Mouse (Mus musculus) E14TG2a.4 (cell line): ENCODE results near the gene Syt17.
"Not testable (repeated sequence)": the region's sequence is repeated elsewhere in the genome, so short reads cannot be mapped to it uniquely, and the experiment has no call there.

ENCODE experiments used
- H3K27me3 ChIP-seq: 2 replicates; pipeline ENCODE4 v1.6.1; 2014; ENCODE audit warnings: low read length, control low read depth; ENCODE audit not compliant: insufficient read depth
- H3K36me3 ChIP-seq: 2 replicates; pipeline ENCODE4 v1.6.1; 2014; ENCODE audit warnings: low read length, control low read depth; ENCODE audit not compliant: insufficient read depth
- H3K4me1 ChIP-seq: replicated peaks from 2 replicates; pipeline ENCODE4 v1.6.1; 2014; ENCODE audit warnings: low read depth, low read length, control low read depth
- H3K4me3 ChIP-seq: replicated peaks from 2 replicates; pipeline ENCODE4 v1.5.1; 2014; ENCODE audit warnings: mild to moderate bottlenecking, low read length
- H3K9me3 ChIP-seq: 2 replicates; pipeline ENCODE4 v1.6.1; 2014; ENCODE audit warnings: low read length, control low read depth
- CTCF ChIP-seq: conservative IDR thresholded peaks from 2 replicates; pipeline ENCODE4 v1.5.1; 2014; ENCODE audit warnings: low read length
- NANOG ChIP-seq: IDR thresholded peaks from 2 replicates; pipeline ENCODE4 v1.6.1; 2014; ENCODE audit warnings: borderline replicate concordance, low read length, mixed read lengths
- POU5F1 ChIP-seq: IDR thresholded peaks from 2 replicates; pipeline ENCODE4 v1.6.1; 2014; ENCODE audit warnings: low read length, borderline replicate concordance

The Syt17 gene

GRCm38 (mm10) chr7:118358977-118359376 lies 89.0 kb downstream of the Syt17 start:
- Histone ChIP-seq H3K27me3 (no peaks in the 10 kb centered on the region), H3K4me1 (no peaks in the 10 kb centered on the region), H3K4me3 (no peak overlapping the region), H3K36me3 (no peaks in the 10 kb centered on the region), H3K9me3 (peaks cover 5% of the 10 kb centered on the region; the same call in 1 of the 2 replicates)
- TF ChIP-seq POU5F1 = no peak
- no peak for TF ChIP-seq CTCF

GRCm38 (mm10) chr7:118356410-118357005 lies 91.5 kb downstream of the Syt17 start:
- not testable (repeated sequence) for H3K4me1 ChIP-seq, H3K4me3 ChIP-seq, H3K27me3 ChIP-seq, H3K9me3 ChIP-seq, H3K36me3 ChIP-seq

- no peaks in the 10 kb centered on the region for H3K4me1 ChIP-seq
- no peak overlapping the region for H3K4me3 ChIP-seq
- H3K9me3 ChIP-seq = no peaks in the 10 kb centered on the region
- TF ChIP-seq NANOG = no peak
- TF ChIP-seq POU5F1 = no peak
- no peak for TF ChIP-seq CTCF
- H3K27me3 ChIP-seq = no peaks in the 10 kb centered on the region
- no peaks in the 10 kb centered on the region for H3K36me3 ChIP-seq
Measured at GRCm38 (mm10) chr7:118350840-118351239, 97.2 kb downstream of the Syt17 start.

- Histone ChIP-seq H3K4me3 (no peak overlapping the region), H3K4me1 (no peaks in the 10 kb centered on the region), H3K27me3 (no peaks in the 10 kb centered on the region), H3K9me3 (peaks cover 8% of the 10 kb centered on the region), H3K36me3 (no peaks in the 10 kb centered on the region)
- TF ChIP-seq NANOG = no peak
- no peak for TF ChIP-seq POU5F1
- no peak for TF ChIP-seq CTCF
Measured at GRCm38 (mm10) chr7:118346943-118347342, 101.1 kb downstream of the Syt17 start.

- Histone ChIP-seq H3K4me1 (no peaks in the 10 kb centered on the region), H3K27me3 (no peaks in the 10 kb centered on the region), H3K9me3 (peaks cover 9% of the 10 kb centered on the region), H3K36me3 (no peaks in the 10 kb centered on the region), H3K4me3 (no peak overlapping the region)
- no peak for TF ChIP-seq NANOG
- TF ChIP-seq CTCF = no peak
- no peak for TF ChIP-seq POU5F1
Measured at GRCm38 (mm10) chr7:118346432-118346831, 101.6 kb downstream of the Syt17 start.

GRCm38 (mm10) chr7:118345396-118345795 lies 102.6 kb downstream of the Syt17 start:
- H3K4me3 ChIP-seq = no peak overlapping the region

GRCm38 (mm10) chr7:118344701-118345100 lies 103.3 kb downstream of the Syt17 start:
- H3K27me3 ChIP-seq = no peaks in the 10 kb centered on the region
- H3K36me3 ChIP-seq = no peaks in the 10 kb centered on the region
- peaks cover 19% of the 10 kb centered on the region for H3K9me3 ChIP-seq
- no peaks in the 10 kb centered on the region for H3K4me1 ChIP-seq
- H3K4me3 ChIP-seq = no peak overlapping the region
- TF ChIP-seq CTCF = no peak

More at GRCm38 (mm10) chr7:118345396-118345795, 102.6 kb downstream of the Syt17 start:
- peaks cover 17% of the 10 kb centered on the region for H3K9me3 ChIP-seq
- H3K27me3 ChIP-seq = no peaks in the 10 kb centered on the region
- H3K36me3 ChIP-seq = no peaks in the 10 kb centered on the region
- H3K4me1 ChIP-seq = no peaks in the 10 kb centered on the region
- TF ChIP-seq POU5F1 (no peak), CTCF (no peak), NANOG (no peak)
